Mouse (Mus musculus): Measurements from ENCODE around the gene Haghl.

The Haghl gene

DNA sequence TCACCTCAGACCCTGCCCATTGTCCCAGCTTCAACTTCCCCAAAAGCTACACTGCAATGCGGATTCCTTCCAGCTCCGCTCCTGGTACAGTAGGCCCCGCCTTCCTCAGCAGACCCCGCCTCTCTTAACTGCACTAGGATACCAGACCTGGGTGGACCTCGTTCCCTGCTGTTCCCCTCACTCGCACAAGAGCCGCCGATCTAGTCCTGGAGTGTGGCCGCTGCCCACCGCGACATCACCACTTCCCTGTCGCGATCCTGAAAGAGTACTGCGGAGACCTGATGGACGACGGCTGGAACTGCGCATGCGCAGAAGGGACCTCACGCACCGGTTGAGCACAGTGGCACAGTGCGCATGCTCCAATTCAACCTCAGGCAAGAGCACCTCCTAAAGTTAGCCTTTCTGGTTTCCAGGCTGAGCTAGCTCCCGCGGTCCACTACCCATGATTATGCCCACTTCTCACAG is at the start of gene Haghl:
Gene Haghl (minus strand): TSS at position 393 of the 465 bp plus-strand sequence.
- DNase-seq = peak; percentile 87 to 94

DNA sequence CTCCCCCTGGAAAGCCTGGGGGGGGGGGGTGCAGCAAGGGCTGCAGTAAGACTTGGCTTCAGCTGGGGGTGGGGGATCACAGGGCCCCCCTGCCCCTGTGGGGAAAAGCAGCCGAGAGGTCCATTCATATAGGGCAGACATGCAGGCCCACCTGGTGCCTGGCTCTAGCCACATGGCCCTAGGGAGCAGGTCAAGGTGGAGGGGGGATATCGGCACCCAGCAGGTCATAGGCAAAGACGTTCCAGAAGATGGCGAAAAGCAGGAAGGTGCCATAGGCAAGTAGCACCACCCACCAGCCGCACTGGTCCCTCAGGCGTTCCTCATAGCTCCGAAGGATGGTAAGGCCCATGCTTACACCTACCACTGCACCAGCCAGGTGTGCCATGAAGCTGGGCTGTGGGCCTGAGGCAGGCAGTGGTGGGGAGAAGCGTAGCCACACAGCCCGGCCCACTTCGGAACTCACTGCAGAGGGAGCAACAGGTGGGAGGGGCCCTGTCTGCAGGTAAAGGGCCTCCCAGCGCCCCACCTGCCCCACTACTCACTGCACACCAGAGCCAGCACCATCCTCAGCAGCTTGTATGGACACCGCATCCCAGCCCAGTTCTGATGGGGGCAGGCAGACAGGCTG is 49.2 kb upstream of the Haghl start:
- no peak for DNase-seq

DNA sequence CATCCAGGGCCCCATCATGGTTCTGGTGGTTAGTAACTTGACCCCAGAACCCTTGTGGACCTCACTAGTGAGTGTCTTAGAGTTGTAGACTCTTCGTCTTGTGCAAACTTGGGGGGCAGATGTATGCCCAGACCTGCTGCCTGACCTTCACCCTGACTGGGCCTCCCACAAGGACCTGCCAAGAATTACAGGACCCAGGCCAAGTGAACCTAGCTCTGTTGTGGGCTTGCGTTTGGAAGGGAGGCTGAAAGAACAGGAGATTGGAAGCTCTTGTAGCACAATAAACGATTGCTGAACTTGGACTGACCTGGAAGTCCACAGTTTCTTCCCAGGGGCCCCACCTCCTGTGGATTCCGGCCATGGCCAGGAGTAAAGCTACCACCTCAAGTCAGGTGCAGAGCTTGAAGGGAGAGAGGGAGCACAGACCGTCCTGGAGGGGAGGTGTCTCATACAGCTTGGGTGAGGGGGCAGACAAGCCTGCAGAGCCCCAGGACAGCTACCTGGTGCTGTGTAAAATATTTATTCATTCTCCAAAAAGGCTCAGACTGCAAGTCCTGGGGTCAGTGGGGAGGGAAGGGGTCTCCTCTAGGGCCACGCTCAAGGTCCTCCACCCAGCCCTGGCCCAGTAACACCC is 48.6 kb upstream of the Haghl start:
- no peak for DNase-seq

- peak; percentile 64 to 71 for DNase-seq
Observed at GRCm38 (mm10) chr17:25833291-25833663, 47.8 kb upstream of the Haghl start, which contains the start of gene Stub1. TSS of gene Stub1 (minus strand) at chr17:25833404.

- peak; percentile 98 to 99 for DNase-seq
Observed at GRCm38 (mm10) chr17:25832436-25833290, 47.2 kb upstream of the Haghl start.

GRCm38 (mm10) chr17:25831451-25832281 is 46.2 kb upstream of the Haghl start:
- no peak for DNase-seq

- no peak for DNase-seq
Observed at GRCm38 (mm10) chr17:25830806-25831431, 45.4 kb upstream of the Haghl start.

DNA sequence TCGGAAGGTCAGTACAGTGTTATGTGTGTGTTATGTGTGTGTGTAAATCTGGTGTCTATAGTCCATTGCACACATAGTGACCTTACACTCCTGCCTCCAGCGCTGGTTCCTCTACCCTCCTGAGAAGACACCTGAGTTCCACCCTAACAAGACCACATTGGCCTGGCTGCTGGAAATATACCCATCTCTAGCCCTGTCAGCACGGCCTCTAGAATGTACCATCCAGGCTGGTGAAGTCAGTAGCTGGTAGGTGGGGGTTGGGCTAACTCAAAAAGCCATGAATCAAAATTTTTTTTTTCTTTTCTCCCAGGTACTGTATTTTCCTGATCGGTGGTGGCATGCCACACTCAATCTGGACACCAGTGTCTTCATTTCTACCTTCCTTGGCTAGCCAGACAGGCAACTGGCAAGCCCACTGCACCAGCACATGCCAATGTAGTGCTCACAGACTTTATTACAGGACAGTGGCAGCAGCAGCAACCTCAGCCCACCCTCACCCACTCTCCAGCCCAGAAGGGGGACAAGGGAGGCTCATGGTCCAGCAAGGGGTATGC is 44.8 kb upstream of the Haghl start:
- DNase-seq = no peak

DNA sequence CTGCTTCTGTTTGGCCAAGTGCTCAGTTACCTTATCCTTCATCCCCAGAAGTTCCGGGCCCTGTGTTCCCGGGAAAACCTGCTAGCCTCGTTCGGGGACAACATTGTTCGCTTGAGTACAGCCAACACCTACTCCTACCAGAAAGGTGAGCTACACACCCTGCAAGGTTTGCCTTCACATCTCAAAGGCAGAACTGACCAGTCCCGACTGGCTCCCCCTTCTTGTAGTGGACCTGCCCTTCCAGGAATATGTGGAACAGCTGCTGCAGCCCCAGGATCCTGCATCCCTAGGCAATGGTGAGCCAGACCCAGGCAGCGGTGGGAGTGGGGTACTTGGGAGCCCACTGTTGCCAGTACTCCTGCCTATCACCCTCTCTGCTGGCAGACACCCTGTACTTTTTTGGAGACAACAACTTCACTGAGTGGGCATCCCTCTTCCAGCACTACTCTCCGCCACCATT is 44.1 kb upstream of the Haghl start:
- no peak for DNase-seq

- peak; percentile 52 to 69 for DNase-seq
Observed at GRCm38 (mm10) chr17:25828712-25829557, 43.5 kb upstream of the Haghl start, which contains the start of gene Jmjd8. TSS of gene Jmjd8 (plus strand) at chr17:25828867.

DNA sequence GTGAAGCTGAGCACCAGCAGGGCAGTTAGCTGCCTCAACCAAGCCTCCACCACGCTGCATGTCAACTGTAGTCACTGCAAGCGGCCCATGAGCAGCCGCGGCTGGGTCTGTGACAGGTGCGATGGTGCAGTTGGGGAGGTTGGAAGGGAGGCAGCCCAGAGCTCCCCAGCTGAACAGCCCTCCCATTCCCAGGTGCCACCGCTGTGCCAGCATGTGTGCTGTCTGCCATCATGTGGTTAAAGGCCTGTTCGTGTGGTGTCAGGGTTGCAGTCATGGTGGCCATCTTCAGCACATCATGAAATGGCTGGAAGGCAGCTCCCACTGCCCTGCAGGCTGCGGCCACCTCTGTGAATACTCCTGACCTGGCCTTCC is 42.7 kb upstream of the Haghl start:
- DNase-seq = no peak

DNA sequence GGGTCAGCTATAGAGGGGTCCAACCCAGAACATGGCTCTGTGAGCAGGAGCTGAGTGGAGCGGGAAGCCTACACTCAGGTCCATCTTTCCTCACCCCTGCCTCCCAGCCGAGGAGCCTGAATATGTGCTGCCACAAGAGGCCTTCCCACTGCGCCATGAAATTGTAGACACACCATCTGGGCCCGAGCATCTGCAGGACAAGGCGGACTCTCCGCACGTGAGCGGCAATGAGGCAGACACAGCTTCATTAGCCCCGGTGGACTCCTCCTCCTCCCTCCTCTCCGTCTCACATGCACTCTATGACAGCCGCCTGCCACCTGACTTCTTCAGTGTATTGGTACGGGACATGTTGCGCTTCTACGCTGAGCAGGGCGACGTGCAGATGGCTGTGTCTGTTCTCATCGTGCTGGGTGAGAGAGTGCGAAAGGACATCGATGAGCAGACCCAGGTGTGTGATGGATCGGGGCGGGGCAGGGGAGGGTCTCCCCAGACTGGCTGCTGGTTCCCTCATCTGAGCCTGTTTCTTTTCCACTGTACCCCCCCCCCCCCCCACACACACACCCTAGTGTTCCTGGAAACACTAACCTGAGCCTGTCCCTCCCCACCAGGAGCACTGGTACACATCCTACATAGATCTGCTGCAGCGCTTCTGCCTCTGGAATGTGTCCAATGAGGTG is 42.2 kb upstream of the Haghl start:
- DNase-seq = no peak

GRCm38 (mm10) chr17:25827011-25827410 is 41.5 kb upstream of the Haghl start:
- no peak for DNase-seq

- DNase-seq = no peak
Observed at GRCm38 (mm10) chr17:25825984-25826570, 40.6 kb upstream of the Haghl start.

GRCm38 (mm10) chr17:25825311-25825710 is 39.8 kb upstream of the Haghl start:
- no peak for DNase-seq

DNA sequence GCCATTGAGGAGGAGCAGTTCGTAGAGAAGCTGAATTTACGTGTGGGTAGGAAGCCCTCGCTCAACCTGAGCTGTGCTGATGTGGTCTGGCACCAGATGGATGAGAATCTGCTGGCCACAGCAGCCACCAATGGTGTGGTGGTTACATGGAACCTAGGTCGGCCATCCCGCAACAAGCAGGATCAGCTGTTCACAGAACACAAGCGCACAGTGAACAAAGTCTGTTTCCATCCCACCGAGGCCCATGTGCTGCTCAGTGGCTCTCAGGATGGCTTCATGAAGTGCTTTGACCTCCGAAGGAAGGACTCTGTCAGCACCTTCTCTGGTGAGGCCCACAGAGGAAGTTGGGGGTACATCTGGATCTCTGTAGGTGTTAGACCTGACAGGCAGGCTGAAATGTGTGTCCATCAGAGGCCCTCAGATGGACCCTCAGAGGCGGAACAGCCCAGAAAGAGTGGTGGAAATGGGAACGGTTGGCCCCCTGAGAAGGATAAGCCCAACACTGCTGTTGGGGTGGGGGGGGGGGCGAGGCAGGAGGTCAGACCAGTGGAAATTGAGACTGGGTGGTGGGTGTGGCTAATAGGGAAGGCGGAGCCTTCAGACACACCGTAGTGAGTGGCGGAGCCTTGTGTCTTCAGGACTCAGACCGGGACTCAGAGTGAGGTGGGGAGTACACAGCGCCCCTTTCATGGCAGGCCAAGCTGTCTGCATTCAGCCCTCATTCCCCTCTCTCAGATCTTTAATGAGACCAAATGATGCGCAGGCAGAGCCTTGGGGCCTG is 39.1 kb upstream of the Haghl start:
- DNase-seq = no peak

DNA sequence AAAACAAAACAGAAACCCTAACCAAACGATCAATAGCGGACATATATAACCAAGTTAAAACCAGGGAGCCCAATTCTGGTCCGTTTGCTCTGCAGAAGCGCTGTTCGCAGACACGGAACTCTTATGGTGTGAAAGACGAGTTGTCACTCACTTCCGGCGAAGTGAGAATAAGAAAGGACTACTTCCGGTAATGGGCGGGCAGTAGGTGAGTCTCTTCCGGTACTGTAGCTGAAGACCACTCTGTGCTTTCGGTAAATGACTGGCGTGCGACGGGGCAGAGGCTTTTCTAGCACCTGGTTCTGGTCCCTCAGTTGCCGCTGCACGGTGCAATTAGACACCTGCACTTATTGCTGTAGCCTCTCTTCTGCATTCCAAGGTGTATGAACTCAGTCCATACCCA is 38.0 kb upstream of the Haghl start, which contains the start of gene Wdr24:
Gene Wdr24 (plus strand): TSS at position 176 of the 400 bp plus-strand sequence.
- peak; percentile 46 to 71 for DNase-seq

DNA sequence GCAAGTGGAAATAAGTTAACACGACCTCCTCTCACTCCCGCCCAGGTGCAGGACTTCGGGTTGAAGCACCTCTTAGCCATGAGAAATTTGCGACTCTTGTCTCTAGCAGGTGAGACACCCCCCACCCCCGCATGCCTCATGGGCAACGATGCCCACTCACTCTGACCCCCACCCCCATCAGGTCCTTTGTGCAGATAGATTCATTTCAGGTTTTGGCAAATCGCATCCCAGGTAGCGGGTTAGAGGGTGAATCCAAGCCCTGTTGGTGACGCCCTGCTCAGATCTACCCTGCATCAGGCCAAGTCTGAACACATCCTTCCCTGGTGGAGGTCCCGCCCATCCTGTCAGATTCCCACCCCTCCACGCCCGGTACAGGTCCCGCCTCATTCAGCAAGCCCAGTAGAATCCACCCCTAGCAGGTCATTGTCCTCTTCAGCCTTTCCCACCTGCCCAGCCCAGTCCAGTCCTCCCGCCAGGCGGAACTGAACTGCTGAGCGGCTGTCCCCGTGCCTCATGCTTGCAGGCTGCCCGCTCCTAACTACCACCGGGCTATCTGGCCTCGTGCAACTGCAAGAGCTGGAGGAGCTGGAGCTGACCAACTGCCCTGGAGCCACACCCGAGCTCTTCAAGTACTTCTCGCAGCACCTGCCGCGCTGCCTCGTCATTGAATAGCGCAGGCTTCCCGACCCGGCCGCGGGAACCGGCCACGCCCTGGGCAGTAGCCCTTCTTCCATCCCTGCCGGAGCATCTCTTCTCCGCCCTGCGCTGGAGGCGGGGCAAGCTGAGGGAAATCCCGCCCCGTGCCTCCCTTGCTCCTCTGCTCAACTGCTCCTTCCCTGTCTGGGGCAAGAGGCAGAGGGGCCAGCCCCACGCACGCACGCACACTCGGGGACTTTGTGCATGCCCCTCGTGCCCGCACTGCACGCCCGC is 33.6 kb upstream of the Haghl start:
- DNase-seq = no peak

All from spleen, adult 18-20 months (tissue).